Mouse (Mus musculus) embryonic facial prominence, embryonic 11.5 days (tissue): ENCODE measurements around the gene Cnot2. TPM values are rescaled to one million over a fixed set of nuclear protein-coding genes. Genes with fewer than 3 reads are reported as not detected.
A peak's percentile ranks its signal among the peaks of the same experiment; 100 is the strongest.

Source experiments
- ATAC-seq: fragments of 200-750 bp; cut with Nextera tagmentation; replicated peaks from 2 replicates; pipeline ENCODE4 v1.8.0; 2017; ENCODE audit warnings: low read depth; ENCODE audit not compliant: insufficient number of reproducible peaks, low FRiP score, low TSS enrichment
- DNase-seq: peaks from one replicate; pipeline ENCODE4 v3.0.0-alpha.2; 2015; ENCODE audit warnings: low spot score
- H3K27ac ChIP-seq: fragments of 300-500 bp; sonication (generic); replicated peaks from 2 replicates; pipeline ENCODE4 v1.5.1; 2014; ENCODE audit warnings: mild to moderate bottlenecking, low read depth, low read length, control low read depth
- H3K27me3 ChIP-seq: fragments of 300-500 bp; sonication (generic); 2 replicates; pipeline ENCODE4 v1.6.1; 2014; ENCODE audit warnings: mild to moderate bottlenecking, low read length, moderate library complexity, mixed read lengths; ENCODE audit not compliant: control insufficient read depth, insufficient read depth
- H3K36me3 ChIP-seq: fragments of 300-500 bp; sonication (generic); replicated peaks from 2 replicates; pipeline ENCODE4 v1.6.1; 2014; ENCODE audit warnings: low read depth, mild to moderate bottlenecking, low read length, moderate library complexity, mixed read lengths; ENCODE audit not compliant: control insufficient read depth, insufficient read depth
- H3K4me1 ChIP-seq: fragments of 300-500 bp; sonication (generic); 2 replicates; pipeline ENCODE4 v1.6.1; 2014; ENCODE audit warnings: low read length, mixed read lengths; ENCODE audit not compliant: control insufficient read depth, insufficient read depth
- H3K4me2 ChIP-seq: fragments of 300-500 bp; sonication (generic); 2 replicates; pipeline ENCODE4 v1.6.1; 2014; ENCODE audit warnings: low read depth, mild to moderate bottlenecking, control low read depth, low read length, moderate library complexity
- H3K4me3 ChIP-seq: fragments of 300-500 bp; sonication (generic); 2 replicates; pipeline ENCODE4 v1.5.1; 2014; ENCODE audit warnings: low read depth, low read length, control low read depth
- H3K9ac ChIP-seq: fragments of 300-500 bp; sonication (generic); replicated peaks from 2 replicates; pipeline ENCODE4 v1.6.1; 2014; ENCODE audit warnings: mild to moderate bottlenecking, control low read depth, low read length
- H3K9me3 ChIP-seq: fragments of 300-500 bp; sonication (generic); replicated peaks from 2 replicates; pipeline ENCODE4 v1.6.1; 2016; ENCODE audit warnings: mild to moderate bottlenecking, low read length, inconsistent platforms, mixed read lengths; ENCODE audit not compliant: control insufficient read depth
- WGBS: fragments of 180-500 bp; shearing (Covaris S2); extraction: QIAGEN DNeasy Blood & Tissue Kit; methylation state at CpG from one replicate; pipeline ENCODE4 v1.1.7; 2014; 5-methylcytosine and 5-hydroxymethylcytosine counted together
- polyA plus RNA-seq: library from polyadenylated mRNA; unstranded; fragments of >200 nt; fragmentation: Nextera tagmentation; extraction: Ambion mirVana; gene quantifications from 2 replicates; pipeline ENCODE4 v1.2.1, GENCODE M21; 2014

The Cnot2 gene
- polyA plus RNA-seq, 1 experiment from 2014 or later: 178 TPM

DNA sequence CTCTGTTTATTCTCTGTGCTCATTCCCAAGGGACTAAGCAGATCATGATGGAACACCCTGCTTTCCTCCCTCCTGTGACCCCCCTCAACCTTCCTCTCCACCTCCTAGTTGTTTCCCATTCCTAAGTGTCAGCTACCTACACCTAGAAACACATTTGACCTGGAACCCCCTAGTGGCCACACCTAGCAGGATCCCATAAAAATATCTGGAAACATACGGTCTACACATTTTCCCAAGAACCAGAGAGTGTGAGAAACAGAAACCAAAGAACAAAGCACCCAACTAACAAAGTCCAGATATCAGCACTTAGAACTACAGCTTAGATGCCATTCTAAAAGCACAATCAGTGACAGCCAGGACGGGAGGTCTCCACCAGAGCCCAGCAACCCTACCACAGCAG, 26.9 kb downstream of the Cnot2 start:
- no peaks in the 10 kb centered on the region for H3K36me3 ChIP-seq
- no peaks in the 10 kb centered on the region for H3K9me3 ChIP-seq
- H3K4me2 ChIP-seq: no peak overlapping the region
- no peaks in the 10 kb centered on the region for H3K27me3 ChIP-seq
- no peak overlapping the region for H3K27ac ChIP-seq
- no peaks in the 10 kb centered on the region for H3K4me1 ChIP-seq
- no peak overlapping the region for H3K9ac ChIP-seq
- WGBS: 50% methylated on average over 2 of the region's 2 CpGs
- no peak overlapping the region for H3K4me3 ChIP-seq
- no peak for ATAC-seq
- DNase-seq: no peak

DNA sequence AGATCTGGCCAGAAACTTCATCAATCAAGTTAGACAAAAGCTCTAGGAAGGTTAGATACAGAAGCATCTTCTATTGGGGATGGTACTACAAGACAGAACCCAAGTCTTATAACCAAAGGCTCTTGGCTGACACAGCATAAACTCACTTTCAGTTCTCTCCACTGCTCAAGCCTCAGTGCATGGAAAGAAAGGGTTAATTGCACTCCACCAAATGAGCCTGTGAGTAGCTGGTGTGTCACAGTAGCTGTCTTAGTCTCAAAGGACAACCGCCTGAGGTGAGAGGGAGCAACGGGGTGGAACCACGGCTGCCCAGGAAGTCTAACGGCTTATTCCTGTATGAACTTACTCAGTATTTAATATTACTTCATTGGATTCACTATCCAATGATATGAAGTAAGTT, 33.4 kb downstream of the Cnot2 start:
- 19% methylated on average over 4 of the region's 4 CpGs for WGBS
- no peak overlapping the region for H3K9ac ChIP-seq
- no peak overlapping the region for H3K4me3 ChIP-seq
- H3K4me1 ChIP-seq: no peaks in the 10 kb centered on the region
- H3K27me3 ChIP-seq: no peaks in the 10 kb centered on the region
- H3K27ac ChIP-seq: no peak overlapping the region
- no peaks in the 10 kb centered on the region for H3K9me3 ChIP-seq
- no peaks in the 10 kb centered on the region for H3K36me3 ChIP-seq
- ATAC-seq (no peak), DNase-seq (no peak)
- no peak overlapping the region for H3K4me2 ChIP-seq

GRCm38 (mm10) chr10:116546177-116546576, 35.1 kb downstream of the Cnot2 start:
- DNase-seq (no peak), ATAC-seq (no peak)
- Histone ChIP-seq H3K4me2 (no peak overlapping the region), H3K9me3 (no peaks in the 10 kb centered on the region), H3K4me1 (no peaks in the 10 kb centered on the region), H3K27ac (no peak overlapping the region), H3K36me3 (no peaks in the 10 kb centered on the region), H3K4me3 (no peak overlapping the region), H3K27me3 (no peaks in the 10 kb centered on the region), H3K9ac (no peak overlapping the region)
- WGBS: 84% methylated on average over 3 of the region's 3 CpGs

DNA sequence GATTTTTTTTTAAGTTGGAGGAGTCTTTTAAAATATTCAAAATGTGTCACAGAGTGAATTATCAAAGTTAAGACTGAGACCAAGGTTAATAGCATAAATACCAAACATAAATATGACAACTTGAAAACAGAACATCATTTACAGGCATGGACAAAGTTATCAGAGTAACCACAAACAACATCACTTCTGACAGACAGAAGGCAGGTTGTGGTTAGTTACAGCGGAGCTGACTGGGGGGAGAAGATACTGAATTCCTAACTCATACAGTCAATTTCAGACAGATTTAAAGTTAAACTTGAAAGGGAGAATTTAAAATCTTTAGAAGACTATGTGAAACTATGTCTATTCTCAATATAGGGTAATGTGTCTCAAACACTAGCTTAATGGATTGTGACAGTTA, 38.2 kb downstream of the Cnot2 start:
- 86% methylated on average over 1 of the region's 1 CpGs for WGBS

DNA sequence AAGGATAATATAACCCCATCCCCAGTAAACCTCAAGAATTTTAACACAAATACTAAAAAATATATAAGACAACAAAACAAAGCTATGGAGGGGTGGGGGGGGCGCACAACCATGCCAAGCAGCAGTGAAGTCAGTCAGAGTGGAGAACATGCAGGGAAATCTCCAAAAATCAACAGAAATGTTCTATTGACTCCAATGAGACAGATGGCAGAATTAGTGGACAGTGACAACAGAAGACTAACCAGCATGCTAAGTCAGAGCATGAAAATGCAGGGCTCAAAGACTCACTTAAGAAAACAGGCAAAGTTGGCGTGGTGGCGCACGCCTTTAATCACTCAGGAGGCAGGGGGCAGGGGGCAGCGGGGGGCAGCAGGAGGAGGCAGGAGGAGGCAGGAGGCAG, 40.6 kb downstream of the Cnot2 start:
- H3K4me1 ChIP-seq: no peaks in the 10 kb centered on the region
- H3K4me2 ChIP-seq: no peak overlapping the region
- DNase-seq: no peak
- H3K27ac ChIP-seq: no peak overlapping the region
- no peak overlapping the region for H3K9ac ChIP-seq
- H3K36me3 ChIP-seq: no peaks in the 10 kb centered on the region
- 74% methylated on average over 5 of the region's 5 CpGs for WGBS
- H3K27me3 ChIP-seq: no peaks in the 10 kb centered on the region
- H3K9me3 ChIP-seq: no peaks in the 10 kb centered on the region
- ATAC-seq: no peak
- no peak overlapping the region for H3K4me3 ChIP-seq

More for the DNA sequence above, 38.2 kb downstream of the Cnot2 start:
- H3K9me3 ChIP-seq: no peaks in the 10 kb centered on the region
- no peak overlapping the region for H3K27ac ChIP-seq
- no peaks in the 10 kb centered on the region for H3K27me3 ChIP-seq
- H3K36me3 ChIP-seq: no peaks in the 10 kb centered on the region
- no peak for ATAC-seq
- H3K4me2 ChIP-seq: no peak overlapping the region
- H3K9ac ChIP-seq: no peak overlapping the region
- H3K4me1 ChIP-seq: no peaks in the 10 kb centered on the region
- DNase-seq: no peak
- no peak overlapping the region for H3K4me3 ChIP-seq

DNA sequence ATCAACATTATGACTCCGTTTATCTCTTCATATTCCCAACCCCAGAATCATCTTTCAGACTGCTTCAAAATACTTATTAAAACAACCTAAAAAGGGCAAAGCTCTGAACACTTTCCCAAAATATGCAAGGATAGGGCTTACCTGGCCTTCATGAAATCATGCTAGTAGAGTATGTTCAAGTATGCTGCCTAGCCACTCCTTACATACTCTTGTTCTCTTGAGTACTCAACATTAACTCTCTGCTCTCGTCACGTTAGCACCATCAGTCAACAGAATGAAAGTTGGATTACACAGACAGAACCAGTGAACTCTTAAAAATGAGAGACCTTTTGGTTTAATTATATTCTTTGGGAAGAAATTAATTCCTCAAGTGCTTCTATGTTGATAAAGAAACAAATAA, 43.8 kb downstream of the Cnot2 start:
- no peaks in the 10 kb centered on the region for H3K36me3 ChIP-seq
- H3K27me3 ChIP-seq: no peaks in the 10 kb centered on the region
- no peak overlapping the region for H3K9ac ChIP-seq
- no peak overlapping the region for H3K4me3 ChIP-seq
- no peak overlapping the region for H3K4me2 ChIP-seq
- no peaks in the 10 kb centered on the region for H3K9me3 ChIP-seq
- WGBS: 93% methylated on average over 3 of the region's 3 CpGs
- DNase-seq (no peak), ATAC-seq (no peak)
- H3K27ac ChIP-seq: no peak overlapping the region
- H3K4me1 ChIP-seq: no peaks in the 10 kb centered on the region

DNA sequence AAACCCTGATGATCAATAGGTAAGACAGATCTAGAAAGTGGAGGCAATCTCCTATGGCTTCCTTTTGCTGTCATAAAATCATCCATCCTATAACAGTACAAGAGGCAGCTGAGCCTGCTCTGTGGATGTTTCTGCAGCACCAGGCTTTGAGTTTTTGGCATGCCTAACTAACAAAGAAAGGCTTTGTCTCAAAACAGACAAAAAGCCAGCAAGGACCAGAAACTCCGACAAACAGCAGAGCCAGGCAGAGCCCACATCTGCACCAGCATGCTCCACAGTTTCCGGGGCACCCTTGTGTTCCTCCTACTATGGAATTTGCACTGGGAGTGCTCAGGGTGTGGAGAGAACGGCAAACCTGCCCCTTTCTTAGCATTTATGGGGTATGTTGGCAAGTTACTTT, 47.0 kb downstream of the Cnot2 start:
- no peak overlapping the region for H3K27ac ChIP-seq
- no peak overlapping the region for H3K9ac ChIP-seq
- 28% methylated on average over 3 of the region's 3 CpGs for WGBS
- no peaks in the 10 kb centered on the region for H3K9me3 ChIP-seq
- H3K4me2 ChIP-seq: no peak overlapping the region
- peak; percentile 29 for DNase-seq
- H3K27me3 ChIP-seq: no peaks in the 10 kb centered on the region
- no peak; the same call in 1 of the 2 replicates for ATAC-seq
- no peak overlapping the region for H3K4me3 ChIP-seq
- no peaks in the 10 kb centered on the region for H3K36me3 ChIP-seq
- no peaks in the 10 kb centered on the region for H3K4me1 ChIP-seq

GRCm38 (mm10) chr10:116532561-116532960, 48.8 kb downstream of the Cnot2 start:
- no peak overlapping the region for H3K27ac ChIP-seq
- H3K9me3 ChIP-seq: no peaks in the 10 kb centered on the region
- no peak for ATAC-seq
- H3K4me2 ChIP-seq: no peak overlapping the region
- no peak overlapping the region for H3K4me3 ChIP-seq
- no peak for DNase-seq
- no peak overlapping the region for H3K9ac ChIP-seq
- H3K4me1 ChIP-seq: no peaks in the 10 kb centered on the region
- 77% methylated on average over 3 of the region's 3 CpGs for WGBS
- no peaks in the 10 kb centered on the region for H3K36me3 ChIP-seq
- H3K27me3 ChIP-seq: no peaks in the 10 kb centered on the region
